In genomic region chr6:87731463-87732095, GRCm38 (mm10) we compare ENCODE assay signal across 8 mouse cellular contexts. TPM values are rescaled to one million over a fixed set of nuclear protein-coding genes. Genes with fewer than 3 reads are reported as not detected.
DNase-seq lines count a peak whose midpoint lies in the region; ATAC-seq lines count a peak whose summit lies in the region.

No protein-coding gene starts in this region.

- peak overlapping the region; percentile 68 for H3K4me3 ChIP-seq in kidney, embryonic 16.5 days (ENCODE audit: low read length)
- peak overlapping the region; percentile 59 for H3K4me3 ChIP-seq in embryonic facial prominence, embryonic 13.5 days
- H3K4me3 ChIP-seq in intestine, embryonic 15.5 days (replicated peaks) = peak overlapping the region; percentile 53
- H3K4me3 ChIP-seq in neural tube, embryonic 11.5 days (ENCODE audit: low read depth, low read length) = peak overlapping the region; percentile 65

- ATAC-seq in kidney, embryonic 16.5 days (ENCODE audit: low FRiP score, low TSS enrichment) = no peak
- ATAC-seq in embryonic facial prominence, embryonic 13.5 days (ENCODE audit: insufficient number of reproducible peaks, insufficient read depth, low FRiP score, low TSS enrichment, low read depth) = no peak
- no peak; the same call in 1 of the 2 replicates for ATAC-seq in intestine, embryonic 15.5 days
- no peak; the same call in 1 of the 2 replicates for ATAC-seq in neural tube, embryonic 11.5 days (ENCODE audit: insufficient read depth, low FRiP score, low TSS enrichment)

- peak overlapping the region; percentile 72 for H3K9ac ChIP-seq in kidney, embryonic 16.5 days (replicated peaks; ENCODE audit: low read length)
- H3K9ac ChIP-seq in embryonic facial prominence, embryonic 13.5 days = peak overlapping the region; percentile 69
- peak overlapping the region; percentile 52 for H3K9ac ChIP-seq in intestine, embryonic 15.5 days
- H3K9ac ChIP-seq in neural tube, embryonic 11.5 days (ENCODE audit: low read length) = peak overlapping the region; percentile 81

- H3K4me2 ChIP-seq in kidney, embryonic 16.5 days (replicated peaks; ENCODE audit: low read depth, low read length) = peak overlapping the region; percentile 96
- H3K4me2 ChIP-seq in embryonic facial prominence, embryonic 13.5 days = peak overlapping the region; percentile 96
- peak overlapping the region; percentile 96 for H3K4me2 ChIP-seq in intestine, embryonic 15.5 days (replicated peaks)
- H3K4me2 ChIP-seq in neural tube, embryonic 11.5 days (ENCODE audit: low read depth) = peak overlapping the region; percentile 92

- H3K36me3 ChIP-seq in kidney, embryonic 16.5 days (ENCODE audit: insufficient read depth, low read length) = no peaks in the 10 kb centered on the region
- H3K36me3 ChIP-seq in embryonic facial prominence, embryonic 13.5 days = no peaks in the 10 kb centered on the region
- no peaks in the 10 kb centered on the region for H3K36me3 ChIP-seq in intestine, embryonic 15.5 days
- H3K36me3 ChIP-seq in neural tube, embryonic 11.5 days (ENCODE audit: control insufficient read depth, insufficient read depth, low read length) = no peaks in the 10 kb centered on the region

- WGBS in kidney, embryonic 16.5 days = 3% methylated on average over 19 of the region's 19 CpGs
- 3% methylated on average over 18 of the region's 19 CpGs for WGBS in embryonic facial prominence, embryonic 13.5 days
- WGBS in intestine, embryonic 15.5 days = 7% methylated on average over 19 of the region's 19 CpGs
- WGBS in neural tube, embryonic 11.5 days = 3% methylated on average over 19 of the region's 19 CpGs

- no peak for DNase-seq in kidney, postnatal 14 days
- DNase-seq in neural tube, embryonic 11.5 days (ENCODE audit: low spot score) = no peak
- DNase-seq in adrenal gland, postnatal 14 days = no peak
- DNase-seq in adrenal gland, postnatal 25 days = no peak
- no peak for DNase-seq in urinary bladder, postnatal 10 days (ENCODE audit: low spot score)

- H3K9me3 ChIP-seq in kidney, embryonic 16.5 days (ENCODE audit: low read length) = no peaks in the 10 kb centered on the region
- H3K9me3 ChIP-seq in embryonic facial prominence, embryonic 13.5 days = no peaks in the 10 kb centered on the region
- H3K9me3 ChIP-seq in intestine, embryonic 15.5 days = no peaks in the 10 kb centered on the region
- no peaks in the 10 kb centered on the region for H3K9me3 ChIP-seq in neural tube, embryonic 11.5 days (ENCODE audit: control insufficient read depth, low read length)

- H3K27ac ChIP-seq in kidney, embryonic 16.5 days (ENCODE audit: low read length) = no peak overlapping the region
- no peak overlapping the region for H3K27ac ChIP-seq in embryonic facial prominence, embryonic 13.5 days
- H3K27ac ChIP-seq in intestine, embryonic 15.5 days = no peak overlapping the region
- no peak overlapping the region for H3K27ac ChIP-seq in neural tube, embryonic 11.5 days (ENCODE audit: low read depth, low read length)

- H3K4me1 ChIP-seq in kidney, embryonic 16.5 days (ENCODE audit: insufficient read depth, low read length) = peaks cover 30% of the 10 kb centered on the region
- H3K4me1 ChIP-seq in embryonic facial prominence, embryonic 13.5 days = peaks cover 35% of the 10 kb centered on the region
- peaks cover 24% of the 10 kb centered on the region for H3K4me1 ChIP-seq in intestine, embryonic 15.5 days (replicated peaks)
- peaks cover 14% of the 10 kb centered on the region for H3K4me1 ChIP-seq in neural tube, embryonic 11.5 days (ENCODE audit: control insufficient read depth, insufficient read depth, low read length)

- H3K27me3 ChIP-seq in kidney, embryonic 16.5 days (ENCODE audit: insufficient read depth, low read length) = peaks cover 56% of the 10 kb centered on the region
- peaks cover 86% of the 10 kb centered on the region for H3K27me3 ChIP-seq in embryonic facial prominence, embryonic 13.5 days
- peaks cover 45% of the 10 kb centered on the region for H3K27me3 ChIP-seq in intestine, embryonic 15.5 days (replicated peaks)
- H3K27me3 ChIP-seq in neural tube, embryonic 11.5 days (ENCODE audit: control insufficient read depth, insufficient read depth, low read length) = peaks cover 24% of the 10 kb centered on the region

RNA-seq across cellular contexts. Expression of gene Efcc1, which starts 0.9 kb away (rescaled TPM):
- polyA plus RNA-seq in kidney, embryonic 16.5 days (2015; fragmentation: Nextera tagmentation; extraction: Ambion mirVana) = 1.4 and 2.0 TPM in 2 replicates
- polyA plus RNA-seq in embryonic facial prominence, embryonic 13.5 days (2015; fragmentation: Nextera tagmentation; extraction: Ambion mirVana) = 1.5 and 2.2 TPM in 2 replicates
- 0.90 and 1.0 TPM in 2 replicates for polyA plus RNA-seq in intestine, embryonic 15.5 days (2015; fragmentation: Nextera tagmentation; extraction: Ambion mirVana)
- 6.2 and 6.4 TPM in 2 replicates for polyA plus RNA-seq in neural tube, embryonic 11.5 days (2014; fragmentation: Nextera tagmentation; extraction: Ambion mirVana)
- total RNA-seq in adrenal gland, postnatal 14 days (2021) = 1.1 and 2.5 TPM in 2 replicates
- total RNA-seq in adrenal gland, postnatal 25 days (2021) = 0.67 and 0.71 TPM in 2 replicates

RNA-seq across cellular contexts. Expression of gene Gp9, which starts 46.3 kb away (rescaled TPM):
- polyA plus RNA-seq in kidney, embryonic 16.5 days (2015; fragmentation: Nextera tagmentation; extraction: Ambion mirVana) = 1.0 and 1.6 TPM in 2 replicates
- polyA plus RNA-seq in embryonic facial prominence, embryonic 13.5 days (2015; fragmentation: Nextera tagmentation; extraction: Ambion mirVana) = 1.8 and 2.5 TPM in 2 replicates
- 1.4 and 2.2 TPM in 2 replicates for polyA plus RNA-seq in intestine, embryonic 15.5 days (2015; fragmentation: Nextera tagmentation; extraction: Ambion mirVana)
- 2.6 and 4.3 TPM in 2 replicates for polyA plus RNA-seq in neural tube, embryonic 11.5 days (2014; fragmentation: Nextera tagmentation; extraction: Ambion mirVana)
- total RNA-seq in adrenal gland, postnatal 14 days (2021) = 0.52 and 0.60 TPM in 2 replicates
- not detected in 2 replicates for total RNA-seq in adrenal gland, postnatal 25 days (2021)

RNA-seq across cellular contexts. Expression of gene Aplf, which starts 59.6 kb away (rescaled TPM):
- polyA plus RNA-seq in kidney, embryonic 16.5 days (2015; fragmentation: Nextera tagmentation; extraction: Ambion mirVana) = 18.1 and 18.7 TPM in 2 replicates
- 14.9 and 15.2 TPM in 2 replicates for polyA plus RNA-seq in embryonic facial prominence, embryonic 13.5 days (2015; fragmentation: Nextera tagmentation; extraction: Ambion mirVana)
- 13.3 and 15.1 TPM in 2 replicates for polyA plus RNA-seq in intestine, embryonic 15.5 days (2015; fragmentation: Nextera tagmentation; extraction: Ambion mirVana)
- polyA plus RNA-seq in neural tube, embryonic 11.5 days (2014; fragmentation: Nextera tagmentation; extraction: Ambion mirVana) = 14.9 and 15.4 TPM in 2 replicates
- total RNA-seq in adrenal gland, postnatal 14 days (2021) = 5.9 and 6.9 TPM in 2 replicates
- total RNA-seq in adrenal gland, postnatal 25 days (2021) = 8.0 and 9.8 TPM in 2 replicates
